Mouse (Mus musculus) brain, embryonic 18.5 days (tissue): ENCODE measurements at regions not wholly inside any gene's neighbourhood (a gene's known extent, or its start where the extent isn't known, plus 50 kb on each side); places are given as distances from the start of the nearest gene placed in this dataset.

ENCODE experiments used
- DNase-seq: peaks from one replicate; pipeline ENCODE4 v3.0.0-alpha.2; 2012; ENCODE audit warnings: low read depth, low spot score

DNA sequence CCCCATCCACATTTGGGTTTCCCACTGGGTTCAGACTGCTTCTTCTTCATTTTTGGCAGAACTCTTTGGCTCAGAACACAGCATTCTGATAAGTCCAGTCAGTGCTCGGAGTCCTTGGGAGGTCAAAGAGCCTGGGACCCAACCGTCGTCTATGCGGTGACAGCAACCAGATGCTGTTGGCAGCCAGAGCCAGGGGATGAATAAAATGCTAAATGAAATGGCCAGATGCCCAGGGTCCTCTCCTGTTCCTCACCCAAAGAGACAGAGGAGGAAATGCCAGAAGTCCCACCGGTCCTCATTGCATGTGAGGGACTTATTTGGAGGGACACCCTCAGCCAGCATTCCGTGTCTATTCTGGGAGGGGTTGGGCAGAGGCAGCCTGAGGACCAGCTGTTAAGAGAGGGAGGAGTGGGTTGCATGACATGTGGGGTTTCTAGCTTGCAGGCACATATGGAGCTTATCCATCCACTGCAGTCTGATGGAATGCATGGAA is 801.2 kb upstream of the Lrrc6 start:
- no peak for DNase-seq

DNA sequence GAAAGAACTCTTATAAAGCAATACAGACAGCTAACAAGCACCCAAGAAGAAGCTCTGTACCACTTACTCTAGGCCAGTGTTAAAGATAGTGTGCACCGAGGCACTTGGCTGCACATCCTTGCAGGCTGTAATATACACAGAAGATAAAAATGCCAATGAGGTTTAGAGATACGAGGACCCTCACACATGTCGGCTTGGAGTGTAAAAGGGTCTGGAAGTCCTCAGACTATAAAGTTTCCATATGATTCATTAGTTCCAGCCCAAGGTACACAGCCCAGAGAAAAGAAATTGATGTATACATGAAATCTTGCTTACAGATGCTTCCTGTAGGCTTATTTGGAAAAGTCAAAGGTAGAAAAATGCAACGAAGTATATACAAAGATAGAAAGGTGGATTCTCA is 800.3 kb upstream of the Lrrc6 start:
- no peak for DNase-seq

DNA sequence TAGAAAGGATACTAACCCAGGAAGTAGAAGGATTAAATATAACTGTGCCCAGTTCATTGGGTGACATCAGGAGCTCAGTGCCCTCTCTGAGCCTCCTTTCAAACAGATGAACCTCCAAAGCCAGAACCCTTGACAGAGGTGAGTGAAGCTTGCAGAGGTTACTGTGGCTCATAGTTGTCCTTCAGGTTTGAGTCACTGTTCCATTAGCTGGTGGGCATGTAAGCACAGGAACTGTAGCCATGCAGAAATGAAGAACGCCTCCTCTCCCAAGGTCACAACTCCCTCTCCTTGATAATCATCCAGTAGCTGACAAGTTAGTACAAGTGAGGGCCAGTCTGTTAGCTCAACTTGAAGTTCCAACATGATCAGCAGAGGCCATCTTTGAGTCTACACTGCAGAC is 794.1 kb upstream of the Lrrc6 start:
- DNase-seq: no peak

- no peak for DNase-seq
These were observed 789.0 kb upstream of the Lrrc6 start for GRCm38 (mm10) chr15:67289749-67290148.

- DNase-seq: no peak
These were observed 784.2 kb upstream of the Lrrc6 start for GRCm38 (mm10) chr15:67284941-67285340.

- no peak for DNase-seq
These were observed 782.7 kb upstream of the Lrrc6 start for GRCm38 (mm10) chr15:67283275-67283972.

GRCm38 (mm10) chr15:67278869-67279268 is 778.2 kb upstream of the Lrrc6 start:
- no peak for DNase-seq

DNA sequence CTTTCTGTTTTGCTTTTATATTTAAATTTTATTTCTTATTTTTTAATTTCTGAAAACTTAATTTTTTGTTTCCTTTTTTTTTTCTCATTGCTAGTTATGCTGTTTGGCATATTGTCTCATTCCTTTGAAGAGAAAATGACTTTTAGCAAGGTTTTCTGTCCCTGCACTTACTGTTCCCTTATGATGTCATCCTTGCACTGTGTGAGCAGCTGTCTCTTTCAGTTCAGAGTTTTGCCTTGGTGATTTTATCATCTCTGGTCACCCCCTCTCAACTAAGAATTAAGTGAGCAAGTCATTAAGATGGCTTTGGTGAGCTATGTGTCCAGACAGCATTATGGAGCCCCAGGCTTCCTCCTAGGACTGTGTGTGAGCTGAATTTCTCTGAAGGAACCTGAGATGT is 774.3 kb upstream of the Lrrc6 start:
- no peak for DNase-seq

GRCm38 (mm10) chr15:67272397-67272796 is 771.7 kb upstream of the Lrrc6 start:
- DNase-seq: no peak

DNA sequence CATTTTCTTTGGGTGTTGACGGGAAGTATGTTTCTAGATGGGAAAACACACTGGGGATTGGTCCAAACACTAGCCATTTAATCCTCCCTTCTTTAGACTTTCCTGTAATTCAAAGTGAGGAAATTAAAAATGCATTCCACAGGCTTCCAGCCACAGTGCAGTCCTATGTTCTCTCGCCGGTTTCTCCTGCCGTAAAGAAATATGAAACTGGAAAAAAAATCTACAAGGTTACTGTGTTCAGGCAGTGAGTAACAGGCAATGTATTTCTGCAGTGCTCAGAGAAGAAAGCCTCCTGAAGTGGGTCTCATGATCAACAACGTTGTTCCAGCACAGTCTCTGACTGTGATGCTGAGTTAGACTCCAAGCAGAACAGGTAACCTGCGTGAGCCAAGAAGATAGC is 763.0 kb upstream of the Lrrc6 start:
- DNase-seq: no peak

GRCm38 (mm10) chr15:67263313-67263712 is 762.6 kb upstream of the Lrrc6 start:
- no peak for DNase-seq

GRCm38 (mm10) chr15:67262269-67262668 is 761.6 kb upstream of the Lrrc6 start:
- no peak for DNase-seq

DNA sequence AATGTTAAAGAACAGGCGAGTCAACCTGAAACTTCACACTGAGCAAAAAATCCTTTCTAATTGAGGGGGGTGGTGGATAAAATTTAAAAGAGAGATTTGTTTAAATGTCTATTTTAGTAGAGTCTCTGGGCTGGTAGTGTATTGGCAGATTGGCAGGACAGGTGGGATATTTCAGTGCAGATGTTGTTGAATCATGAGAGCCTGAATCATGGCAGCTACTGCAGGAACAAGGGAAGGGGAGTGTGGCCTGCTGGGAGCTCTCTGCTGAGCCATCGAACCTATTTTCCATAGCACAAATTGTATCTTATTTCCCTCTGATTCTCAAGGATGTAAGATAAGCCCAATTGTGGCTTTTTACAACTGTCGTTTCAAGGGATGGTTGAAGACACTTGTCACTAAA is 760.0 kb upstream of the Lrrc6 start:
- DNase-seq: no peak

DNA sequence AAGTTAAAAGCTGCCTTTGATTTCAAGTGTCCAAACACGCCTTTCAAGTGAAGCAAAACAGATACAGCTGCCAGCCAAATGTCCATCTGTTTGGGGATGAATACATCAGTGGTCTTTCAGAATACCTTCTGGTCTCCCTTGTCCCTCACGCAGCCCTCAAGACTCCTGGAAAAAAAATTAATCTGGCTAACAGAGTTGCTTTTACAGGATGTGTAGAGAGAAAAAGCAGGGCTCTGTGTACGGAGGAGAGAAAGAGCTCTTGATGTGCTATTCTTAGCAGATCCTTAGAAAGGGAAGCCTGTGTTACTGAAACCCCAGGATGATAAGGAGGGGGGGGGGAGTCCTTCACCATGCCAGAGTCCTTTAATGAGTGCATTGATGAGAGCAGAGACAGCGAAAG is 748.4 kb upstream of the Lrrc6 start:
- DNase-seq: no peak

DNA sequence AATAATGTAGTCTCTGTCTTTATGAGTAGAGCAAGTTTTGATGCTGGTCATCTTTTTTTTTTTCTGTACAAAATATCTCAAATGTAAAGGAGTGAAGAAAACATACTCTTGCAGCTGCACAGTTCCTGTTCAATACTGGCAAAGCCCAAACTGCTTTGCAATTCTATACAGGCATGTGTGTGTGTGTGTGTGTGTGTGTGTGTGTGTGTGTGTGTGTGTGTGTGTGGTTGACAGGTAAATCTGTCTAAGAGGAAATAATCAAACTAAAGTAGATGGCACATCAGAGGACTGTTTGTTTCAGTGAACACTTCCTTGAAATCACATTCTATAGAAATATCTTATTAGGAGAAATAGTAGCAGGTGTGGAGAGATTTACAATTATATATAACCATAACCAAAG is 747.8 kb upstream of the Lrrc6 start:
- no peak for DNase-seq

DNA sequence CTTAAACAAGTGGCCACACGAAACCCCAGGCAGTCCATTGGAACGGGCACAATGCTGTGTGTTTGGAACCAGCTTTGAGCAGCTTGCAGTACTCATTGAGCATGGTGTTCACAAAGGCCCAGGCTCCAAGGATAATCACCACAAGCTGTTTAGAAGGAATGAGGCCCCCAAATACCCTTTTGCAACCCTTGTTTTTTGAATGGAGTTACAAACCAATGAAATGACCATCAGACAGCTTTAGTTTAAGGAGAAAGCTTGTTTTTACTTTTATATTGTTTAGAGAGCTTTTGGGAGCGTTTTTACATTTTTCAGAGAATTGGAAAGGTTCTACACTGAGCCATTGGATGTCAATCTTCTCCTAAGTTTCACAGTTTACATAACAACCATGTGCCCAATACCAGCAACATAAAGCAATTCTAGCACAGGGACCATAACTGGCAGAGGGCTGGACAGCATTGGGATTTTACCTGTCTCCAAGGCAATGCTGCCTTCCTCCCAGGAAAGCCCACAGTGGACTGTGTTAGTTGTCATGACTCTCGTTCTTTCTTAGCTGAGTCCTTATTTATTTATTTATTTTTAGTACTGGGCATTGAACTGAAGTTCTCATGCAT is 745.1 kb upstream of the Lrrc6 start:
- peak; percentile 16 for DNase-seq

GRCm38 (mm10) chr15:67244908-67245657 is 744.4 kb upstream of the Lrrc6 start:
- DNase-seq: peak; percentile 20

DNA sequence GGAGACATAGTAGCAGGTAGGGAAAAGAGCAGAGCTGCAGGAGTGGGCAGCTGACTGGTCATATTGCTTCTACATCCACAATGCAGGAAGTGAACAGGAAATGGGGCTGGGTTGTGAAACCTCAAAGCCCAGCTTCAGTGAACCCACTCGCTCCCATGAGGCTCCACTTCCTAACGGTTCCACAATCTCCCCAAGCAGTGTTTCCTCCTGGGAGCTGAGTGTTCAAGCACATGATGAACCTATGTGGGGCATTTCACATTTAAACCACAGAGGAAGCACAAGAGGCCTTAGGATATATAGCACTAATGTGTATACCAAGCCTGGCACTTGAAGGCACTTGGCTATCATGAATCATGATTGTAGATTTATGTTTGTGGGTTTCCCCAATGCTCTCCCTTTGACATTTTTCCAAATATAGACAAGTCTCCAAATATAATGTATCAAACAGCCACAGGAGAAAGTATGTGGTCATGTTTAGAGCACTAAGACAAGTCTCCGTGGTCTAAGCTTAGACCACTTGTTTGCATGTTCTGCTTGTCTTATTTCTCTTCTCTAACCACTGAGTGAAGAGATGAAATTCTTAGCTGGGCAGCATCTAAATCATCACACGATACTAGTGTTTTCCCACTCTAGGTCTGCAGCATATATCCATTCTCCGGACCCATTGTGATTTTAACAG is 734.5 kb upstream of the Lrrc6 start:
- no peak for DNase-seq

DNA sequence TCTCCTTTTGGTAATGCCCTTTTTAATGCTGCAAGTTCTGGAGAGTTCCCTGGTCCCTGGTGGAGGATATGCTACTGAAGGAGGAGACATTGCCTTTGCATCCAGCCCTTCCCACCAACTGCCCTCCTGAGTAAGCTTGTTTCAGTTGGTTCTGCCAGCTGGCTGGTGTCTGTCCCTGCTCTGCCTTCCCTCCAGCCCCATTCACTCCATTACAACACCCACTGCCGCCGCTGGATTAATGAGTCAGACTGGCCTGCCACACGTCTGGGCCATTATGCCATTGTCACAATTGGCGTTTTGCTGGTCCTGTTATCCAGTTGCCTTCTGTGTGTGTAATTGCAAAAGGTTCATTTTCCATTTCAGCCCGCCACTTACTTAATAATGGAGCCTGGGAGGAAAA is 728.6 kb upstream of the Lrrc6 start:
- DNase-seq: no peak

GRCm38 (mm10) chr15:67228633-67229032 is 727.9 kb upstream of the Lrrc6 start:
- DNase-seq: no peak

GRCm38 (mm10) chr15:67227456-67228164 is 726.9 kb upstream of the Lrrc6 start:
- DNase-seq: no peak

DNA sequence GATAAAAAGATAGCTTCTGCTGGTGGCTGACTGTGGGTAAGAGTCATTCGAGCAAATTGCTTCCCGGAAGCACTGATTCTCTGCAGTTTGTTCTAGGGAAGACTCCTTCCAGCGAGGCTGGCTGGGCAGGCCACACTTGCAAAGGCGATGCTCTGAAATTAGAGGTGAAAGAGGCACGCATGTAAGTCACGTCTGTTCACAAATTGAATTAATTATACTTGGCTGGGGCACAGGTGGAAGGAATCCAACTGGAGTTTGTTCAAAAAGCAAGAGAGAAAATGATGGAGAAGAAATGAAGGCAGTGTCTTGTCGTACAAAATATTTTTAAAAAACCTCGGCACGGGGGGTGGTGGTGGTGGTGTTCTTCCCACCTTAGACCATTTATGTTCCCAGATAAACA is 726.2 kb upstream of the Lrrc6 start:
- DNase-seq: no peak
